Mouse (Mus musculus): ENCODE measurements around the gene Rhno1. TPM values are rescaled to one million over a fixed set of nuclear protein-coding genes. Genes with fewer than 3 reads are reported as not detected.
A peak's percentile ranks its signal among the peaks of the same experiment; 100 is the strongest.
"Not testable (repeated sequence)": the region's sequence is repeated elsewhere in the genome, so short reads cannot be mapped to it uniquely, and the experiment has no call there.

Gene Rhno1
- polyA plus RNA-seq, 1 experiment from 2014 or later, result 197 TPM

GRCm38 (mm10) chr6:128381254-128381653 is 18.5 kb upstream of the Rhno1 start:
- H3K36me3 ChIP-seq, result peaks cover 14% of the 10 kb centered on the region
- no peak overlapping the region for H3K27ac ChIP-seq
- DNase-seq (ENCODE audit: low spot score), result no peak
- H3K4me3 ChIP-seq, result no peak overlapping the region
- WGBS, result 74% methylated on average over 3 of the region's 3 CpGs
- H3K4me1 ChIP-seq, result no peaks in the 10 kb centered on the region
- no peaks in the 10 kb centered on the region for H3K9me3 ChIP-seq (replicated peaks)
- H3K27me3 ChIP-seq (ENCODE audit: low read depth, poor library complexity, severe bottlenecking), result no peaks in the 10 kb centered on the region

DNA sequence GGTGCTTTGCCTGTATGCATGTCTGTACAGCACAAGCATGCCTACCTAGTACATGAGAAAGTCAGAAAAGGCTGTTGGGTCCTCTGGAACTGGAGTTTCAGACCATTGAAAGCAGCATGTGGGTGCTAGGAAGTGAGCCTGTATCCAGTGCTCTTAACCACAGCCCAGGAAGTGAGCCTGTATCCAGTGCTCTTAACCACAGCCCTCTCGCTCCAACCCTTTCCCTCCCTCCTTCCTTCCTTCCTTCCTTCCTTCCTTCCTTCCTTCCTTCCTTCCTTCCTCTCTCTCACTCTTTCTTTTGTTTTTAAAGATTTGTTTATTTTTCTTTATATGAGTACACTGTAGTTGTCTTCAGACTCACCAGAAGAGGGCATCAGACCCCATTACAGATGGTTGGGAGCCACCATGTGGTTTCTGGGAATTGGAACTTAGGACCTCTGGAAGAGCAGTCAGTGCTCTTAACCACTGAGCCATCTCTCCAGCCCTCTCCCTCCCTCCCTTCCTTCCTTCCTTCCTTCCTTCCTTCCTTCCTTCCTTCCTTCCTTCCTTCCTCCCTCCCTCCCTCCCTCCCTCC is 18.0 kb upstream of the Rhno1 start:
- not testable (repeated sequence) for H3K27me3 ChIP-seq (ENCODE audit: low read depth, poor library complexity, severe bottlenecking); H3K4me1 ChIP-seq; DNase-seq (ENCODE audit: low spot score); H3K4me3 ChIP-seq; H3K9me3 ChIP-seq (replicated peaks); H3K27ac ChIP-seq
- H3K36me3 ChIP-seq, result peaks cover 20% of the 10 kb centered on the region
- WGBS, result 80% methylated on average over 1 of the region's 1 CpGs

DNA sequence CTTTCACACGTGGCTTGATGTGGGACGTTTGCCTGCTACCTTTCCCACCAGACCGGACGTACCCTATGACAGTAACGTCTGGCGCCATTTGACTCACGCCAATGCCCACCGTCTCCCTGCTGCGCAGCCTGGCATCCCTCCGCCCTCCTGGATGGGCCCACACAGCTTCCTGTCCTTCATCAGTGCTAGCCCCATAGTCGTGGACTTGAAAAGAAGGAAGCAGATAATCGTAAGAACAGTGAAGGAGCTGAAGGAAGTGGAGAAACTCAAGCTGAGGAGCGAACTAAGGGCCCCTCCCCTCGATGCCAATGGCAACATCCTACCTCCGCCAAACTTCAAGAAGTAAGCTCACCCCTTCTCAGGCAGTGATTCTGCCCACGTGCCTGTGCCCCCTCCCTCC is 16.9 kb upstream of the Rhno1 start:
- Histone ChIP-seq H3K27ac (no peak overlapping the region), H3K36me3 (peaks cover 29% of the 10 kb centered on the region), H3K4me3 (no peak overlapping the region), H3K4me1 (no peaks in the 10 kb centered on the region), H3K27me3 (ENCODE audit: low read depth, poor library complexity, severe bottlenecking) (no peaks in the 10 kb centered on the region), H3K9me3 (replicated peaks) (no peaks in the 10 kb centered on the region)
- DNase-seq (ENCODE audit: low spot score), result no peak
- WGBS, result 87% methylated on average over 16 of the region's 16 CpGs

GRCm38 (mm10) chr6:128376371-128377085 is 13.8 kb upstream of the Rhno1 start:
- Histone ChIP-seq H3K27me3 (ENCODE audit: low read depth, poor library complexity, severe bottlenecking) (no peaks in the 10 kb centered on the region), H3K4me1 (no peaks in the 10 kb centered on the region), H3K36me3 (peaks cover 60% of the 10 kb centered on the region), H3K9me3 (replicated peaks) (no peaks in the 10 kb centered on the region), H3K27ac (no peak overlapping the region), H3K4me3 (no peak overlapping the region)
- WGBS, result 91% methylated on average over 17 of the region's 17 CpGs
- DNase-seq (ENCODE audit: low spot score), result no peak

DNA sequence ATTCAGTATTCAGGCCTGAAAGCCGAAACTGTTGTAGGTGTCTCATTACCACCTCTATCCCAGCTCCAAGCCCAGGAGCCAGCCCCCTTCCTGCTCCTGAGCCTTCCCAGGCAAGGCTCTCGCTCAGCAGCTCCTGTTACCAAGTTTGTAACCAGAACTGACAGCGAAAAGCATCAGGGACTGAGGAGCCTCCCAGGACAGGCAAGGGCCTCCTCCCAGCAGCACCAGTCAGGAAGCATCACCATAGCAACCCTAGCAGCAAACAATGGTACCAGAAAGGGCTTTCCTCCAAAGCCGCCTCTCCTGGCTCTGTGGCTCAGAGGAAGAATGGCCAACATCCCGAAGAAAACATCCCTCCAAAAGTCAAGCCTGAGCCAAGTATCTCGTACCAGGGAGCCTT is 12.5 kb upstream of the Rhno1 start, which contains the start of the genes Tex52 and Gm44596:
Tex52 (plus strand) TSS at position 265 of the 400 bp plus-strand sequence.
Gm44596 (plus strand) TSS at position 312 of the 400 bp plus-strand sequence.
- no peak within 1 kb of the TSS for H3K27ac ChIP-seq
- WGBS, result 72% methylated on average over 6 of the region's 6 CpGs

GRCm38 (mm10) chr6:128370040-128370439 is 7.3 kb upstream of the Rhno1 start:
- WGBS, result 91% methylated on average over 5 of the region's 5 CpGs
- 0 out of 2 replicates have a peak, but pooled peaks cover under 1% of the 10 kb centered on the region for H3K4me1 ChIP-seq
- H3K27me3 ChIP-seq (ENCODE audit: low read depth, poor library complexity, severe bottlenecking), result no peaks in the 10 kb centered on the region
- no peaks in the 10 kb centered on the region for H3K9me3 ChIP-seq (replicated peaks)
- H3K4me3 ChIP-seq, result no peak overlapping the region
- H3K36me3 ChIP-seq, result peaks cover 100% of the 10 kb centered on the region
- no peak overlapping the region for H3K27ac ChIP-seq
- DNase-seq (ENCODE audit: low spot score), result no peak

More for the DNA sequence above, 12.5 kb upstream of the Rhno1 start, which contains the start of the genes Tex52 and Gm44596:
- H3K9me3 ChIP-seq (replicated peaks), result no peaks in the 10 kb centered on the region
- H3K4me1 ChIP-seq, result no peaks in the 10 kb centered on the region
- H3K27me3 ChIP-seq (ENCODE audit: low read depth, poor library complexity, severe bottlenecking), result no peaks in the 10 kb centered on the region
- H3K36me3 ChIP-seq, result peaks cover 73% of the 10 kb centered on the region
- no peak for DNase-seq (ENCODE audit: low spot score)
- no peak within 1 kb of the TSS for H3K4me3 ChIP-seq

- WGBS, result 96% methylated on average over 5 of the region's 5 CpGs
- no peak overlapping the region for H3K27ac ChIP-seq
- peaks cover 73% of the 10 kb centered on the region for H3K36me3 ChIP-seq
Observed at GRCm38 (mm10) chr6:128366466-128366865, 3.8 kb upstream of the Rhno1 start.

DNA sequence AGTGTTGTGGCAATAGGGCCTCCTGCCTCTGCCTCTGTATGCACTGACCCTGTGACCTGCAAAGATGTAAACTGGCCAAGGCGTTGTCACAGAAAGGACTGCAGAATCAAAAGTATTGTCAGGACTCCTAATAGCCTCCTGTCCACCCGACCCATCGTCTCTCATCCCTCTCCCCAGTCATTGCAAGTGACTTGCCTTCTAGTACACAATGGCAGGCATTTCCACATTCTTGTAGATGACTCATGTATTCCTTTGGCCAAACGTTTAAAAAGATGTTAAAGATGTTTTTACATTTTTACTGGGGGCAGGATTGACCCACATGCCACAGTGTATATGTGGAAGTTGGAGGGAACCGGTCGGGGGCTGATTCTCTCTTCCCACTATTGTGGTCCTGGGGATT is 2.0 kb upstream of the Rhno1 start:
- DNase-seq (ENCODE audit: low spot score), result no peak
- no peak overlapping the region for H3K27ac ChIP-seq
- peaks cover 65% of the 10 kb centered on the region for H3K36me3 ChIP-seq
- no peaks in the 10 kb centered on the region for H3K27me3 ChIP-seq (ENCODE audit: low read depth, poor library complexity, severe bottlenecking)
- 0 out of 2 replicates have a peak overlapping the region, but pooled peaks have one; percentile 8 for H3K4me3 ChIP-seq
- H3K9me3 ChIP-seq (replicated peaks), result no peaks in the 10 kb centered on the region
- peaks cover 33% of the 10 kb centered on the region for H3K4me1 ChIP-seq
- 87% methylated on average over 6 of the region's 6 CpGs for WGBS

More at GRCm38 (mm10) chr6:128366466-128366865, 3.8 kb upstream of the Rhno1 start:
- H3K4me3 ChIP-seq, result no peak overlapping the region
- no peaks in the 10 kb centered on the region for H3K9me3 ChIP-seq (replicated peaks)
- H3K27me3 ChIP-seq (ENCODE audit: low read depth, poor library complexity, severe bottlenecking), result no peaks in the 10 kb centered on the region
- peaks cover 21% of the 10 kb centered on the region for H3K4me1 ChIP-seq
- DNase-seq (ENCODE audit: low spot score), result no peak

DNA sequence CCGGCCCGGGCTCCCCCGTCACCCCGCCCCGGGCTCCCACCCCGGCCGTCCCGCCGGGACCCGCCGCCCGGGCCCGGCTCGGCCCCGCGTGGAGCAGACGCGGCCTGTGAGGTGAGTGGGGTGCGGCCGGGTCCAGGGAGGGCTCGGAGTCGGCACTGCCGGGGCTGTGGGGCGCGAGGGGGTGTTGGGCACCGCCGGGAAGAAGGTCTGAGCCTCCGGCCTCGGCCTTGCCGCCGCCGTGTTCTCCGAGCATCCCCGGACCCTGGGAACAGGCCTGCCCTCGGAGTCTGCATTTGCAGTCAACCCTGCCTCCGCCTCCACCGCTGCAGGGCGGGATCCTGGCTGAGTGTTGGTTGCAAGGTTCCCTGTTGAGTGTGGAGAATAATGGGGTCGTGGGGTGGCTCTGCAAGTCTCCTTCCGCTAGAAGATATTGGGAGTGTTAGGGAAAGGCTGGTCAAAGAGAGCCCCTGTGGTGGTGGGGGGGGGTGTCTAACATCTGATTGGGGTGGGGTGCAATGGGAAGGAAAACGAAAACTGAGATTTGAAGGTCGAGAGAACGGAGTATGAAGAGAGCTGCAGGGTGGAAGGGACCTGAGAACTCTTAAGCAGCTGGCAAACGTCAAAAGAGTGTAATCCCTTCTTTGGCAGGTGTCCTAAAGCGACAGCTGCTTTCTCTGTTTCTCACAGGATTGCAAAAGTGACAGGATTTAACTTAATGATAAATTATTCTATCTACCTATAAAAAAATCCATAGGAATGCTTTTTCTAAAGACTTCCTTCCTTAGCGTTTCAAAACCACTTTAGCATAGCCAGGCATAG is 505 bp upstream of the Rhno1 start:
- Histone ChIP-seq H3K4me3 (peak overlapping the region; percentile 98), H3K9me3 (replicated peaks) (no peaks in the 10 kb centered on the region), H3K27ac (peak overlapping the region; percentile 97), H3K36me3 (peaks cover 60% of the 10 kb centered on the region), H3K27me3 (ENCODE audit: low read depth, poor library complexity, severe bottlenecking) (no peaks in the 10 kb centered on the region), H3K4me1 (peaks cover 35% of the 10 kb centered on the region)
- WGBS, result under 1% methylated on average over 41 of the region's 46 CpGs
- no peak for DNase-seq (ENCODE audit: low spot score)

- Histone ChIP-seq H3K4me1 (peaks cover 35% of the 10 kb centered on the region), H3K4me3 (peak overlapping the region; percentile 98), H3K9me3 (replicated peaks) (no peaks in the 10 kb centered on the region), H3K27ac (peak overlapping the region; percentile 97), H3K36me3 (peaks cover 60% of the 10 kb centered on the region), H3K27me3 (ENCODE audit: low read depth, poor library complexity, severe bottlenecking) (no peaks in the 10 kb centered on the region)
- 23% methylated on average over 9 of the region's 9 CpGs for WGBS
- no peak for DNase-seq (ENCODE audit: low spot score)
Observed at GRCm38 (mm10) chr6:128361901-128362300, 810 bp downstream of the Rhno1 start.

DNA sequence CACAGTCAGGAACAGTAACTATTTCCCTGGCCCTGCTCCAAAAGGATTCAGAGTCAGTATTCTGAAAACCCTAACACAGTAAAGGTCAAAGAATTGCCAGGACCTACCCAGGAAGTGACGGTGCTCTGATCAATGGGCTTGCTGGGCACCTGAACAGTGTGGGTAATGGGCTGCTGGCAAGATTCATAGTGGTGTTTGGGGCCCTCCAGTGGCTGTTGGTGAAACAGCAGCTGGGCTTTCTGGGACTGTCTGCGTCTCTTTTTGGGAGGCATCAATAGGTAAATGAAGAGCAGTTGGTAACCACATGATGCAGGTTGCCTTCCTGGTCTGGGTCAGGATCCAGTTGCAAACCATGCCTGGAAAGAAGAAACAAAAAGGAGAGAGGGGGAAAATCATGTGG is 3.7 kb downstream of the Rhno1 start:
- peak; percentile 69 for DNase-seq (ENCODE audit: low spot score)
- Histone ChIP-seq H3K4me1 (peaks cover 40% of the 10 kb centered on the region), H3K9me3 (replicated peaks) (no peaks in the 10 kb centered on the region), H3K27me3 (ENCODE audit: low read depth, poor library complexity, severe bottlenecking) (no peaks in the 10 kb centered on the region), H3K27ac (no peak overlapping the region), H3K36me3 (peaks cover 38% of the 10 kb centered on the region), H3K4me3 (no peak overlapping the region)
- WGBS, result 38% methylated on average over 2 of the region's 2 CpGs

GRCm38 (mm10) chr6:128355726-128356416 is 6.8 kb downstream of the Rhno1 start, which contains the start of gene Tulp3:
Gene Tulp3 (minus strand): TSS chr6:128355851.
- Histone ChIP-seq H3K36me3 (peaks cover 50% of the 10 kb centered on the region), H3K4me1 (peaks cover 27% of the 10 kb centered on the region), H3K27ac (peak within 1 kb of the TSS; percentile 87), H3K9me3 (replicated peaks) (no peaks in the 10 kb centered on the region), H3K27me3 (ENCODE audit: low read depth, poor library complexity, severe bottlenecking) (no peaks in the 10 kb centered on the region), H3K4me3 (peak within 1 kb of the TSS; percentile 80)
- peak; percentile 100 for DNase-seq (ENCODE audit: low spot score)
- under 1% methylated on average over 40 of the region's 42 CpGs for WGBS

All from limb, embryonic 10.5 days (tissue).